20 mouse cellular contexts compared by ENCODE assay signal in genomic region chr16:13455560-13455959, GRCm38 (mm10).
DNase-seq lines count a peak whose midpoint lies in the region; ATAC-seq and TF ChIP-seq lines count a peak whose summit lies in the region.
"Had no signal": no experiment of that assay in that cellular context is flagged by ENCODE, and none has a peak within 500 bp of the region (broad histone marks: within the 10 kb centered on the region; RNA-seq: fewer than 3 reads in every experiment).

No protein-coding gene starts in this region.

- no peak overlapping the region for H3K9ac ChIP-seq in hindbrain, embryonic 12.5 days
- H3K9ac ChIP-seq in liver, embryonic 13.5 days, result no peak overlapping the region
- no peak overlapping the region for H3K9ac ChIP-seq in liver, embryonic 11.5 days (ENCODE audit: low read depth, low read length)
- H3K9ac ChIP-seq: limb, embryonic 12.5 days; midbrain, embryonic 12.5 days had no signal

- intact Hi-C loops in gastrocnemius, adult 2 months (cut with DNase I), result loop anchor here (5.0 kb wide), 1 partner anchor 67 kb away; no protein-coding TSS in a partner anchor

- TF ChIP-seq CTCF in gastrocnemius, adult 2 months (IDR thresholded peaks at IDR 0.05), result no peak

- no peak for DNase-seq in hindbrain, embryonic 10.5 days (ENCODE audit: low spot score)
- no peak for DNase-seq in liver, embryonic 13.5 days
- no peak for DNase-seq in liver, embryonic 11.5 days (ENCODE audit: low spot score)
- peak; percentile 93 for DNase-seq in gastrocnemius, adult 2 months
- peak; percentile 84 for DNase-seq in skeletal muscle tissue, adult 2 months (ENCODE audit: low read depth, low spot score)
- DNase-seq: cerebellum, adult 18-20 months; kidney, adult 8-10 months; lung, postnatal 36 days; thymus, adult 18-20 months had no signal

- no peak for ATAC-seq in hindbrain, embryonic 12.5 days (ENCODE audit: low FRiP score)
- 0 out of 2 replicates have a peak, but pooled peaks have one; percentile 39 for ATAC-seq in liver, embryonic 13.5 days (ENCODE audit: low read depth)
- no peak for ATAC-seq in liver, embryonic 11.5 days (replicated peaks; ENCODE audit: low FRiP score)
- no peak for ATAC-seq in frontal cortex, adult (ENCODE audit: low TSS enrichment)
- ATAC-seq: activated CD4-positive, CD25-positive, alpha-beta regulatory T cell, adult 4 months; forebrain, embryonic 14.5 days; Patski had no signal

- peaks cover 12% of the 10 kb centered on the region; the same call in 1 of the 2 replicates for H3K4me1 ChIP-seq in hindbrain, embryonic 10.5 days (replicated peaks)
- H3K4me1 ChIP-seq in hindbrain, embryonic 12.5 days, result 0 out of 2 replicates have a peak, but pooled peaks cover under 1% of the 10 kb centered on the region
- peaks cover 12% of the 10 kb centered on the region for H3K4me1 ChIP-seq in liver, embryonic 13.5 days (replicated peaks)
- H3K4me1 ChIP-seq in liver, embryonic 11.5 days (replicated peaks; ENCODE audit: control insufficient read depth, insufficient read depth, low read length), result no peaks in the 10 kb centered on the region

- H3K4me3 ChIP-seq in hindbrain, embryonic 10.5 days, result no peak overlapping the region
- no peak overlapping the region for H3K4me3 ChIP-seq in hindbrain, embryonic 12.5 days
- H3K4me3 ChIP-seq in liver, embryonic 13.5 days (replicated peaks), result no peak overlapping the region
- H3K4me3 ChIP-seq in liver, embryonic 11.5 days (ENCODE audit: low read depth, low read length), result no peak overlapping the region
- H3K4me3 ChIP-seq in gastrocnemius, adult 2 months, result peak overlapping the region; percentile 15; the same call in 1 of the 2 replicates
- H3K4me3 ChIP-seq: embryonic facial prominence, embryonic 10.5 days; layer of hippocampus, adult 2 months; left cerebral cortex, adult 2 months; limb, embryonic 12.5 days; midbrain, embryonic 12.5 days had no signal

- no peaks in the 10 kb centered on the region for H3K9me3 ChIP-seq in hindbrain, embryonic 10.5 days
- H3K9me3 ChIP-seq in hindbrain, embryonic 12.5 days (replicated peaks), result no peaks in the 10 kb centered on the region
- H3K9me3 ChIP-seq in liver, embryonic 13.5 days (replicated peaks), result no peaks in the 10 kb centered on the region
- no peaks in the 10 kb centered on the region for H3K9me3 ChIP-seq in liver, embryonic 11.5 days (ENCODE audit: control insufficient read depth, low read length)
- H3K9me3 ChIP-seq: embryonic facial prominence, embryonic 10.5 days; limb, embryonic 12.5 days; midbrain, embryonic 12.5 days had no signal

- 0 out of 2 replicates have a peak overlapping the region, but pooled peaks have one; percentile 9 for H3K27ac ChIP-seq in hindbrain, embryonic 10.5 days
- no peak overlapping the region for H3K27ac ChIP-seq in hindbrain, embryonic 12.5 days
- H3K27ac ChIP-seq in liver, embryonic 13.5 days, result no peak overlapping the region
- H3K27ac ChIP-seq in liver, embryonic 11.5 days (ENCODE audit: low read depth, low read length), result no peak overlapping the region
- H3K27ac ChIP-seq in gastrocnemius, adult 2 months, result peak overlapping the region; percentile 90
- H3K27ac ChIP-seq: embryonic facial prominence, embryonic 10.5 days; layer of hippocampus, adult 2 months; left cerebral cortex, adult 2 months; limb, embryonic 12.5 days; midbrain, embryonic 12.5 days had no signal

- H3K27me3 ChIP-seq in hindbrain, embryonic 10.5 days (ENCODE audit: insufficient read depth, poor library complexity, severe bottlenecking), result peaks cover 31% of the 10 kb centered on the region
- H3K27me3 ChIP-seq in hindbrain, embryonic 12.5 days, result peaks cover 6% of the 10 kb centered on the region; the same call in 1 of the 2 replicates
- no peaks in the 10 kb centered on the region for H3K27me3 ChIP-seq in liver, embryonic 13.5 days
- H3K27me3 ChIP-seq in liver, embryonic 11.5 days (replicated peaks; ENCODE audit: control insufficient read depth, insufficient read depth, low read length), result no peaks in the 10 kb centered on the region
- H3K27me3 ChIP-seq: Patski had no signal

- no peak overlapping the region for H3K4me2 ChIP-seq in hindbrain, embryonic 12.5 days (replicated peaks)
- no peak overlapping the region for H3K4me2 ChIP-seq in liver, embryonic 13.5 days
- H3K4me2 ChIP-seq in liver, embryonic 11.5 days, result no peak overlapping the region
- H3K4me2 ChIP-seq: heart, embryonic 11.5 days; limb, embryonic 12.5 days; midbrain, embryonic 12.5 days had no signal

- no peaks in the 10 kb centered on the region for H3K36me3 ChIP-seq in hindbrain, embryonic 10.5 days
- no peaks in the 10 kb centered on the region for H3K36me3 ChIP-seq in hindbrain, embryonic 12.5 days
- no peaks in the 10 kb centered on the region for H3K36me3 ChIP-seq in liver, embryonic 13.5 days
- no peaks in the 10 kb centered on the region for H3K36me3 ChIP-seq in liver, embryonic 11.5 days (ENCODE audit: control insufficient read depth, insufficient read depth, low read length)
- H3K36me3 ChIP-seq: embryonic facial prominence, embryonic 10.5 days; limb, embryonic 12.5 days; midbrain, embryonic 12.5 days had no signal

Comparison
In these comparisons a context has a peak if more than half of its experiments do, and no peak if none do; other contexts are left out.
1. H3K27ac ChIP-seq: peak in hindbrain, embryonic 10.5 days (single experiment) and gastrocnemius, adult 2 months (single experiment); none in hindbrain, embryonic 12.5 days (single experiment), liver, embryonic 13.5 days (single experiment) and liver, embryonic 11.5 days (single experiment).
2. DNase-seq: peak in gastrocnemius, adult 2 months (single experiment) and skeletal muscle tissue, adult 2 months (single experiment); none in hindbrain, embryonic 10.5 days (single experiment), liver, embryonic 13.5 days (single experiment) and liver, embryonic 11.5 days (single experiment).